Mouse (Mus musculus) adrenal gland, adult 18-20 months (tissue): ENCODE measurements around the gene Creb3. TPM values are rescaled to one million over a fixed set of nuclear protein-coding genes. Genes with fewer than 3 reads are reported as not detected.
A peak's percentile ranks its signal among the peaks of the same experiment; 100 is the strongest.

ENCODE experiments used
- DNase-seq, 2 experiments: peaks; one replicate each; pipeline ENCODE4 v3.0.0; 2021 to 2022; ENCODE audit warnings: low spot score in 2 of 2
- total RNA-seq, 2 experiments: library from RNA; stranded (reverse); gene quantifications; 1 replicate in 1 of 2; 2 replicates in 1 of 2; pipeline ENCODE4 v1.2.3; 2021

Creb3 gene
- total RNA-seq, 2 experiments from 2014 or later: 95.8 to 144 TPM

GRCm38 (mm10) chr4:43555926-43556325, 6.2 kb upstream of the Creb3 start:
- no peak for DNase-seq

GRCm38 (mm10) chr4:43558028-43558630, 4.0 kb upstream of the Creb3 start:
- no peak for DNase-seq

GRCm38 (mm10) chr4:43558631-43559356, 3.3 kb upstream of the Creb3 start:
- DNase-seq: peak; percentile 69 to 76

- DNase-seq: no peak
Observed at GRCm38 (mm10) chr4:43559519-43560242, 2.5 kb upstream of the Creb3 start.

- peak in 1 of 2 experiments; percentile 56 for DNase-seq
Observed at GRCm38 (mm10) chr4:43560243-43560611, 1.9 kb upstream of the Creb3 start.

- no peak for DNase-seq
Observed at GRCm38 (mm10) chr4:43560976-43561375, 1.2 kb upstream of the Creb3 start.

GRCm38 (mm10) chr4:43561436-43561996, 616 bp upstream of the Creb3 start:
- no peak for DNase-seq

- no peak for DNase-seq
Observed at GRCm38 (mm10) chr4:43562769-43563600, 853 bp downstream of the Creb3 start.

GRCm38 (mm10) chr4:43563601-43563875, 1.4 kb downstream of the Creb3 start:
- DNase-seq: no peak

GRCm38 (mm10) chr4:43564231-43564630, 2.1 kb downstream of the Creb3 start:
- no peak for DNase-seq

GRCm38 (mm10) chr4:43567140-43567539, 5.0 kb downstream of the Creb3 start:
- DNase-seq: no peak

- no peak for DNase-seq
Observed at GRCm38 (mm10) chr4:43571395-43572045, 9.4 kb downstream of the Creb3 start.

GRCm38 (mm10) chr4:43573561-43573960, 11.4 kb downstream of the Creb3 start:
- no peak for DNase-seq

GRCm38 (mm10) chr4:43575356-43575755, 13.2 kb downstream of the Creb3 start:
- no peak for DNase-seq

GRCm38 (mm10) chr4:43577237-43577881, 15.2 kb downstream of the Creb3 start:
- no peak for DNase-seq

GRCm38 (mm10) chr4:43578376-43579204, 16.5 kb downstream of the Creb3 start, which contains the start of the genes Rgp1 and Gba2:
Rgp1 (plus strand) TSS chr4:43578715.
Gba2 (minus strand) TSS chr4:43578873.
- DNase-seq: peak; percentile 83 to 87

- DNase-seq: no peak
Observed at GRCm38 (mm10) chr4:43579256-43579655, 17.1 kb downstream of the Creb3 start.

GRCm38 (mm10) chr4:43579731-43580130, 17.6 kb downstream of the Creb3 start:
- no peak for DNase-seq

GRCm38 (mm10) chr4:43580721-43581120, 18.6 kb downstream of the Creb3 start:
- DNase-seq: no peak
